Mouse (Mus musculus) frontal cortex, postnatal 25 days (tissue): ENCODE measurements around the gene Nanos2.
A peak's percentile ranks its signal among the peaks of the same experiment; 100 is the strongest.

Experiments used
- DNase-seq, 2 experiments: peaks; one replicate each; pipeline ENCODE4 v3.0.0; 2022; ENCODE audit warnings: low spot score in 2 of 2

The Nanos2 gene

DNA sequence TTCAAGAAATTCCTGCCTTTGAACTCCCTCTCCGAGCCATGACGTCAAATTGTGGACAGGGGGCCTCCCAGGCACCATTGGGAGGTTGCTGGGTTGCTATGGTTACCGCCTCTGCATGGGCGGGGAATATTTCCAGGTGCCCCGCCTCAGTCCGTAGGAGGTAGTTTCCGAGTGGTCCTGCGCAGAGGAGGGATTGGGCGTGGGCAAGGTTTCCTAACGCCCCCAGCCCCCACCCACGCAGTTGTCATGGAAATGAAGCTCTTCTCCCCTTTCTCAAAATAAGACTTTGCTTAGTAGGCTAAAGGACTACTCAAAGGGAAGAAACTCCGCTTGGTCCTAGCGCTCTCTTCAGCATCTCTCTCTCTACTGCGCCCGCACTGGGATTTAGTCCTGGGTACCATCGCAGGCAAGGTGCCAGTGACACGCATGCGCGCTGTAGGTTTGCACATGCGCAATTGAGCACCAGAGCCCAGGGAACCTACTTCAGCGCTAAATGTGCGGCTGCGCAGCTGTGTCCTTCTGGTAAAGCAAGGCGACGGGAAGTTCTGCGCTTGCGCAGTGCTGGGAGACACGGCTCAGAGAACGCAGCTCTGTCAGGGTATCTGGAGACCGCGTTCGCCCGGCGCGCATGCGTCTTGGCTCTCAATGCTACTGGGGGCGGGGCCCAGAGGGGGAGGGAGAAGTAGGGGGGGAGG, 3.5 kb downstream of the Nanos2 start, which contains the start of gene Mypop:
TSS of gene Mypop (plus strand) at position 645 of the 695 bp plus-strand sequence.
- peak; percentile 99 to 100 for DNase-seq

- DNase-seq = peak in 1 of 2 experiments; percentile 31
These were observed 4.6 kb downstream of the Nanos2 start for GRCm38 (mm10) chr7:18991660-18992293.

- DNase-seq = no peak
These were observed 5.1 kb downstream of the Nanos2 start for GRCm38 (mm10) chr7:18992294-18992675.

GRCm38 (mm10) chr7:18993036-18993435, 5.8 kb downstream of the Nanos2 start:
- no peak for DNase-seq

DNA sequence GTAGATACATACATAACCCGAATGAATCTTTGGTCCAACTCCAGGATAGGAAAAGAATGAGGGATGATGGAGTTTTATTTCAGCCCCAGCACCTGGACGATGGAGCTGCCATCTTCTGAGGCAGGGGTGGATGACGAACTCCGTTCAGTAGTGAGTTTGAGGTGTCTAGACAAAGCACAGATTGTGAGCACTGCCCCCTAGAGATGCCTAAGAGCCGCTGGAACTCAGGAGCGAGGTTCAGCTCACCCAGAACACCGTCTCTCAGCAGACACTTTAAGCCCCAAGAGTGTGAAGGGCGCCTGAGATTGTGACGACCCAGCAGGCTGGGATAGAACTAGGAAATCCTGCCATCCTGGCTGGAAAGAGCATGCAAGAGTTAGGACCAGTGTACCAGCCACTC, 11.6 kb downstream of the Nanos2 start:
- DNase-seq = no peak

DNA sequence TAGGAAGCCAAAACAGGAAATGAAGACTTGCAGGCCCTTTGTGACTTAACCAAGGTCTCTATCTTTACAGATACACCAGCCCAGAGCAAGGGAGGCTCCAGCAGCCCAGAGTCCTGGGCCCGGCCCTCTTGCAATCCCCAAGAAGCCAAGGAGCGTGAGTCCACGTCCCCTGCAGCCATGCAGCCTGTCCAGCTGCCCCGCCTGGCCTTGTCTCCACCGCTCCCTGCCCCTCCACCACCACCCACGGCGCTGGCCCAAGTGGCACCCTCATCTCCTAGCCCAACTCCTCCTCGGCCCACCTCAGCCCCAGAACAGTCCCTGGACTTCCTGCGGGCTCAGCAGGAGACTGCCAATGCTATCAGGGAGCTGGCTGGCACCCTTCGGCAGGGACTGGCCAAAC, 13.2 kb downstream of the Nanos2 start:
- no peak for DNase-seq

DNA sequence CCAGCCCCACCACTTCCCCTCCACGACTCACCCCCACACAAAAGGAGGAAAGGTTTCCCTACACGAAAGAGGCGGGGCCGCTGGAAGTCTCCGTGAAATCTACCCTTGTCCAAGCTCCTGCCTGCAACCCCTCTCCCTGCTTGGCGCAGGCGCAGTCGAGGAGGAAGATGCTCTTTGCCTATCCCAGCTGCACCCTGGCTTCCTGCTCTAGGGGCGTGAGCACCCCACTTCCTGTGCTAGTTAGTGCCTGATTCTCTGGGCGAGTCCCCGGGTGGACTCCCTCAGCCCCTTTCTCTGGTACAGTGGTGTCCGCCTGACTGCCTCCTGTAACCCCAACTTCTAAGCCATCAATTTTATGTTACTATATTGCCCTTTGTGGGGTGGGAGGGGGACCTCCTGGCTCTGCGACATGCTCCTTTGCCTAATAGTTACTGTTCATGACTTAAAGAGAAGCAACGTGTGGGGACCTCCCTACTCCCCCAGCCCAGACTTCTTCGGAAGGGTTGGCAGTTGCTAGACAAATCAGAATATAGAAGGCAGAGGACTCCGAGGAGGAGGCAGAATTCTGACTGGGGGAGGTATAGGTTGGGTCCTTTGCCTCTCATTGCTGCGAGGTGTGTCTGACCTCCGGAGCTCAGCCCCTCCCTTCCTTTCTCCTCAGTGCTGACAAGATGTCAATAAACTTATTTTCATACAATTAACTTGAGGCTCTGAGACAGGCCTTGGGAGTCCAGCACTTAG, 14.0 kb downstream of the Nanos2 start:
- DNase-seq = no peak

DNA sequence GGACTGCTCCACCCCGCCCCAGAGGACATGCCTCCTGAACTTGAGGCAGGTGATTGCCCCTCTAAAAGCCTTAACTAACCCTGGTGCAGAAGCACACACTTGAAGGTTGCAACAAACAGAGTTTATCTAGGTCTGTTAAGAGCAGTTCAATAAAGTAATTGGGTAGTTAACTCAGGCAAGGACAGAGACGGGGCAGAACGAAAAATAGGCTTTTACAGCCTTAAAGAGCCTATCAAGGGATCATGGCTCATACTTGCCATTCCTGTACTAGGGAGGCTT, 14.5 kb downstream of the Nanos2 start:
- DNase-seq = no peak

DNA sequence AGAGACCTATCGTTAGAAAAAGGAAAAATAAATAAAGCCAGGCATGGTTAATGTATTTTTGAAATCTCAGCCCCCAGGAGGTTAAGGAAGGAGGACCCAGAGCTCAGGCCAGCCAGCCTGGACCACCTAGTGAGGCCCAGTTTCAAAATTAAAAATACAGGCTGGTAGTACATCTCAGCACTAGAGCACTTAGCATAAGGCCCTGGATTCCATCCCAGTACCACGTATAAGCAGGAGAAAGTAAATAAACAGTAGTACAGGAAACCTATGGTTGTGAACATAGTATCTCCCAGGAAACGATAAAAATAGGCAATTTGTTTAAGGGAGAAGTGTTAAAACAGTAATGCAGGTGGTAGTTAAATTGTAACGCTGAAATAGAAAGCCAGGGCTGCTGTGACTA, 14.9 kb downstream of the Nanos2 start:
- no peak for DNase-seq

DNA sequence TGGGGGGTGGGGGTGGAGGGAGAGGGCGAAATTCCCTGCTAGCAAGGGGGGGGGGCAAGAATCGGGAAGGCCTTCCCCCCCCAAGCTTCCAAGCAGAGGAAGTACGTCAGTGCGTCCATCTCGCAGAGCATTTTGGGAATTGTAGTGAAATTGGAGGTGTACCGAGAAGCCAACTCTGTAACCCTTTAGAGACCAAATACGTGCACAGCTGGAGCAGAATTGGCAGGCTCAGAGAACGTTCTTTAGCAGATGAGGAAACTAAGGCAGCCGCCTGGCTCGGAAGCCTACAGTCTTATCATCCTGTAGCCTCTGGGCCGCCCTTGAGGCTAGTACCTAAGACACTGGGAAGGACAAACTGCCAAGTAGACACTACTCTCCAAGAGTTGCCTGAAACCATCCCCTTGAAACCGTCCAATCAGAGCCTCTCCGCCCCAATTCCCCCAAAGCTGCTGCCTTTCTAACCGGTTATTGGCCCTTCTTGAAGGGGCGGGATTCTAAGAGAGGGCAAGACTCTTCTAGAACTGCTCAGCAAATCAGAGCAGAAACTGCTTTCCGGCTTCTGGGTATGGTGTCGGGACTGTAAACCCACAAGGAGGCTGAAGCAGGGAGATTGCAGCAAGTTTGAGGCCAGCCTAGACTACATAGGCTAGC, 15.8 kb downstream of the Nanos2 start:
- peak; percentile 33 to 61 for DNase-seq

DNA sequence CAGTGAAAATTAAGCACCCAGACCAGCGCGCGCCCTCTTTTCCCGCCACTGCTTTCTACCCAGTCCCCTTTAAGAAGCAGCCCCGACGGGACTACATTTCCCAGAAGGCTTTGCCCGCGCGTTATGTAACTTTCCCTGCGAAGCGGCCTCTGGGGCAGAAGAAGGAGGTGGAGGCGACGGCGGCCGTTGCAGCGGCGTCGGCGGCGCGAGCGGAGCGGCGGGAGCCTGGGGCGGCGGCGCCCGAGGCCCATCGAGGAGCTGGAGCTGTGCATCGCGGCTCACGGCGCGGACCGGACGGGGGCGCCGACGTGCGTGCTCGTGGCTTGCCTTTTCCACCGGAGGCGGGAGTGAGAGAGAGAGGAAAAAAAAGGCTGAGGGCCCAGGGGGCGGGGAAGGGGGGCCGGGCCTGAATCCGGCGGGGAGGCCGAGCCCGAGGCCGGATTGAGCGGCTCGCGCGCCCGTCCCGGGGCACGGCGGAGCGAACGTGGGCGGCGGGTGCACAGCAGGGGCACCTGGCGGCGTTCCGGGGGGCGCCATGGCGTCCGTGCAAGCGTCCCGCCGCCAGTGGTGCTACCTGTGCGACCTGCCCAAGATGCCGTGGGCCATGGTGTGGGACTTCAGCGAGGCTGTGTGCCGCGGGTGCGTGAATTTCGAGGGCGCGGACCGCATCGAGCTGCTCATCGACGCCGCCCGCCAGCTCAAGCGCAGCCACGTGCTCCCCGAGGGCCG, 16.9 kb downstream of the Nanos2 start, which contains the start of gene Irf2bp1:
TSS of gene Irf2bp1 (plus strand) at position 143 of the 729 bp plus-strand sequence.
- peak; percentile 88 to 89 for DNase-seq

- no peak for DNase-seq
These were observed 17.5 kb downstream of the Nanos2 start for GRCm38 (mm10) chr7:19004631-19005079.

GRCm38 (mm10) chr7:19005417-19006121, 18.4 kb downstream of the Nanos2 start:
- no peak for DNase-seq

GRCm38 (mm10) chr7:19006476-19006875, 19.3 kb downstream of the Nanos2 start:
- peak; percentile 77 to 83 for DNase-seq

DNA sequence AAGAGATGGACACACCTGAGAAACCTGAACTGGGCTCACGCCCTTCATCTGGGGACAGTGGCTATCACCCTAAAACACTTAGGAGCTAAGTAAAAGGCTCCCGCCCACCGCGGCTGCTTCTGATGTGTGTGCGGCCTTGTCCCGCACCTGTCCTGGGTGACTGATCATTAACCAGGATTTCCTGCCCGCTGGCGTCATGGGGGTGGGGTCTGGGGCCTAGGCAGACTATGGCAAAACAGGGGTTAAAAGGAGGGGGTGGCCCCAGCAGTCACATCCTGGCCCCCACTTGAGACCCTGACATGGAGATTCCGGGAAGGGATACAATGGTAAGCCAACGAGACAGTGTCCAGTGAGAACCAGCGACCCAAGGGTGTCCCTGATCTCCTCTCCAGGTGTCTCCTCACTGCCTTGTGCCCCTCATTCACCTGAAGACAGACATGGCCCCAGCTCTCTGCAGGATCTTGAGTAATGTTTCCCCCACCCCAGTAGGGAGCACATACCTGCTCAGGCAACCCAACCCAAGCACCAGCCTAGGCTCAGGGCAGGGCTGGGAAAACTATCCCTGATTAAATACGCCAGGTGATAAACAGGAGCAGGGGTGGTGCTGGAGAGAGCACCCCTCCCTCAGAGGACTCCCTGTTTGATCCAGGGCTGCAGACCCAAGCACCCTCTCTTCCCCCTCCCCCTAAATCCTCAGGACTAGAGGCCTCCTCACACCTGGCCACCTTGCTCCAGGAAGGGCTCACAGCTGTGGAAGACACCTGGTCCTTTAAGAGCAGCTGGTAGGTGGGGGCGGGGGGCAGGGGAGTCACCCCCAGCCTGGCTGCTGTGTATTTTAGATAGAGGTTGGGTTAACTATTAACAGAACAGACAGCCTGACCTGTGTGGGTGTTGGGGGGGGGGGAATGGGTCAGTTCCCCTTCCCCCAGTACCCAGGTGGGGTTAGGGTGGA, 20.1 kb downstream of the Nanos2 start:
- DNase-seq = no peak

DNA sequence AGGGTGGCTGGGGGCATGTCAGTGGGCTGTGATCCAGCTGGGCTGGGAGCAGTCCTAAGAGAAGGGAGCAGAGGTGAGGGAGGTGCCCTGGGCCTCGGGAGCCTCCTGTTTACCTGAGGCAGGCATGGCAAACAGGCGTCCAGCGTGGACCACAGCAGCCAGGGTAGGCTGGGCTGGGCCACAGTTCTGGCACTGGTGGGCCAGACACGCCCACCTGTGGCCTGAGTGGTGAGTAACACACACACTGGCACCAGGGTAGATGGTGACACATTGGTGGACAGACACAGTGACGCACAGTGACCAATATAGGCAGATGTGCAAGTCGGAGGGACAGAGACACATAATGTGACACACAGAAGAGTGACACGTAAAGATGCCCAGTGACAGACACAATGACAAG, 23.4 kb downstream of the Nanos2 start:
- no peak for DNase-seq

DNA sequence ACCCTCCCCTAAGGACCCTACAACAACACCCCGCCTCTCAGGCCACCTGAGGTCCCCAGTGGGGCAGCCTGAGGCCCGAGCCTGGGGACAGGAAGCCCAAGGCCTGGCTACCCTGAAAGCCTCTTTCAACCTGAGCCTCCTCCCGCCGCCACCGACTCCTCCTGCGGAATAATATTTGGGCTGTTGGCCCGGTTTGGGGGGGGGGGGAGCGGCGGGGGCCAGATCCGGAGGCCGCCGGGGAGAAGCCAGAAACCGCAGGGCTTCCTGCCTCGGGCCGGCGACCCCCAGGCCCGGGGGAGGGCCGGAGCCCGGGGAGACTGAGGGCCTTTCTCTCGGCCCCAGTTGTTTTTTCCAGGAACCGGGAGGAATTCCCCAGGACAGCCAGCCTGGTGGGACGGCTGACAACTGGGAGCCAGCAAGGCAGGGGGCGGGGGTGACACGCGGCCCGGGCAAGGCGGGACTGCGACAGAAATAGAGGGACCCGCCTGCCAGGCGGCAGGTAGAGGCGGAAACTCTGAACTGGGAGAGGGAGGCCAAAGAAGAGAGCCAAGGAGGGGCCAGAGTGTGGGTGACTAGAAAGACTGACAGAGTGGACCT, 24.9 kb downstream of the Nanos2 start:
- DNase-seq = no peak

DNA sequence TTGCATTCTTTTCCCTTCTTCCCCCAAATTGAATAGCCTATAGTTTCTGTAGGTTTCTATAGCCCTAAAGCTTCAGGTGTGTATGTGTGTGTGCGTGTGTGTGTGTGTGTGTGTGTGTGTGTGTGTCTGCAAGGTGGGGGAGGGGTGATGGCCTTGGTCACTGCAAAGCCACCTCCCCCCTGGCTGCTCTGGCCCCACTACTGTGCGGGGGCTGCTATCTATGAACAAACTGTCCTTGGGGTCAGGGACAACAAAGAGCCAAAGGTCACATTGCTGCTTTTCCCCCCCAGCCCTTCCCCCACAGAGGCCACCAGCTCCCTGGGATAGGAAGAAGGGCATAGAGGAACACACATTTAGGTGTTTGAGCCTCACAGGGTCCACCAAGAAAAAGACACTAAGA, 25.7 kb downstream of the Nanos2 start:
- no peak for DNase-seq

DNA sequence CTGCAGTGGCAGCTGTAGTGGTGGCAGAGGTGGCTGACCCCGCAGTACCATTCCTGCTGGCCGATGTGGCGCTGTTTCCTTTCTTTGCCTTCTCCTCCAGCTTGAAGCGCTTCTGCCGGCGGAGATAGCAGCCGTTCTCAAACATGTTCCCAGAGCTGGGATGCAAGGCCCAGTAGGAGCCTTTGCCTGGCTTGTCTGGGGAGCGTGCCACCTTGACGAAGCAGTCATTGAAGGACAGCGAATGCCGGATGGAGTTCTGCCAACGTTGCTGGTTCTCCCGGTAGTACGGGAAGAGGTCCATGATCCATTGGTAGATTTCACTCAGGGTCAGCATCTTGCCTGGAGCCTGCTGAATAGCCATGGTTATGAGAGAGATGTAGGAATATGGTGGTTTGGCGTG, 27.3 kb downstream of the Nanos2 start:
- no peak for DNase-seq
